Mouse (Mus musculus) ES-Bruce4 (cell line): ENCODE measurements around the gene Clec2g. TPM values are rescaled to one million over a fixed set of nuclear protein-coding genes. Genes with fewer than 3 reads are reported as not detected.
"Not testable (repeated sequence)": the region's sequence is repeated elsewhere in the genome, so short reads cannot be mapped to it uniquely, and the experiment has no call there.

ENCODE experiments used
- H3K27ac ChIP-seq: 2 replicates; pipeline ENCODE4 v1.5.1; 2012; ENCODE audit warnings: low read length, inconsistent platforms; ENCODE audit not compliant: insufficient read depth
- H3K27me3 ChIP-seq: 2 replicates; pipeline ENCODE4 v1.6.1; 2012; ENCODE audit warnings: mild to moderate bottlenecking, low read length, inconsistent platforms; ENCODE audit not compliant: control insufficient read depth, poor library complexity, insufficient read depth, severe bottlenecking
- H3K36me3 ChIP-seq: 2 replicates; pipeline ENCODE4 v1.6.1; 2012; ENCODE audit warnings: inconsistent platforms, mild to moderate bottlenecking, low read length, moderate library complexity; ENCODE audit not compliant: control insufficient read depth, poor library complexity, insufficient read depth, severe bottlenecking
- H3K4me1 ChIP-seq: one replicate; pipeline ENCODE4 v1.8.1; 2011; ENCODE audit warnings: low read length; ENCODE audit not compliant: control insufficient read depth, insufficient read depth
- H3K4me3 ChIP-seq: 2 replicates; pipeline ENCODE4 v1.5.1; 2011; ENCODE audit warnings: low read depth, mild to moderate bottlenecking, low read length
- H3K9ac ChIP-seq: 2 replicates; pipeline ENCODE4 v1.6.1; 2012; ENCODE audit warnings: low read depth, mild to moderate bottlenecking, inconsistent platforms; ENCODE audit not compliant: poor library complexity, severe bottlenecking
- H3K9me3 ChIP-seq: replicated peaks from 2 replicates; pipeline ENCODE4 v1.6.1; 2012; ENCODE audit warnings: mild to moderate bottlenecking, low read length, inconsistent platforms; ENCODE audit not compliant: control insufficient read depth, poor library complexity, insufficient read depth, severe bottlenecking
- CTCF ChIP-seq: IDR thresholded peaks from one replicate; pipeline ENCODE4 v1.8.1; 2011; ENCODE audit warnings: low read depth, low read length
- EP300 ChIP-seq: IDR thresholded peaks from 2 replicates; pipeline ENCODE4 v1.6.1; 2011; ENCODE audit warnings: low read depth, low read length; ENCODE audit not compliant: insufficient read depth
- POLR2A ChIP-seq: IDR thresholded peaks from one replicate; pipeline ENCODE4 v1.8.1; 2011; ENCODE audit warnings: low read length; ENCODE audit not compliant: insufficient read depth
- polyA plus RNA-seq: library from polyadenylated mRNA; stranded (reverse); fragments of >200 nt; gene quantifications from 2 replicates; pipeline ENCODE4 v1.2.4, GENCODE M21; 2011; ENCODE audit warnings: low read depth; ENCODE audit not compliant: missing spikeins, insufficient read depth, insufficient read length

Clec2g gene
- polyA plus RNA-seq, 1 experiment, result not detected

GRCm38 (mm10) chr6:128971394-128972039, 37.3 kb downstream of the Clec2g start:
- Histone ChIP-seq H3K9ac (no peak overlapping the region), H3K27ac (no peak overlapping the region), H3K36me3 (no peaks in the 10 kb centered on the region), H3K9me3 (peaks cover 14% of the 10 kb centered on the region), H3K4me1 (no peaks in the 10 kb centered on the region), H3K4me3 (no peak overlapping the region), H3K27me3 (no peaks in the 10 kb centered on the region)
- TF ChIP-seq POLR2A (no peak), CTCF (no peak), EP300 (no peak)

GRCm38 (mm10) chr6:128972156-128972555, 38.0 kb downstream of the Clec2g start:
- Histone ChIP-seq H3K9ac (no peak overlapping the region), H3K27me3 (no peaks in the 10 kb centered on the region), H3K4me3 (no peak overlapping the region), H3K9me3 (peaks cover 14% of the 10 kb centered on the region), H3K36me3 (no peaks in the 10 kb centered on the region), H3K4me1 (no peaks in the 10 kb centered on the region), H3K27ac (no peak overlapping the region)
- TF ChIP-seq EP300, result no peak
- no peak for TF ChIP-seq POLR2A
- TF ChIP-seq CTCF, result no peak

GRCm38 (mm10) chr6:128972687-128973438, 38.7 kb downstream of the Clec2g start:
- H3K27me3 ChIP-seq, result no peaks in the 10 kb centered on the region
- TF ChIP-seq EP300, result no peak
- no peak for TF ChIP-seq CTCF
- TF ChIP-seq POLR2A, result no peak
- H3K9ac ChIP-seq, result no peak overlapping the region
- H3K9me3 ChIP-seq, result peaks cover 14% of the 10 kb centered on the region
- H3K4me3 ChIP-seq, result no peak overlapping the region
- no peaks in the 10 kb centered on the region for H3K36me3 ChIP-seq
- H3K4me1 ChIP-seq, result no peaks in the 10 kb centered on the region
- H3K27ac ChIP-seq, result no peak overlapping the region

- Histone ChIP-seq H3K9me3 (peaks cover 14% of the 10 kb centered on the region), H3K36me3 (no peaks in the 10 kb centered on the region)
- TF ChIP-seq EP300, result no peak
- no peak for TF ChIP-seq POLR2A
- no peak for TF ChIP-seq CTCF
Measured at GRCm38 (mm10) chr6:128973439-128973697, 39.2 kb downstream of the Clec2g start.

GRCm38 (mm10) chr6:128974850-128975249, 40.7 kb downstream of the Clec2g start:
- not testable (repeated sequence) for H3K27me3 ChIP-seq, H3K36me3 ChIP-seq, H3K27ac ChIP-seq, H3K4me1 ChIP-seq, H3K4me3 ChIP-seq, H3K9ac ChIP-seq
- peaks cover 14% of the 10 kb centered on the region for H3K9me3 ChIP-seq

More at GRCm38 (mm10) chr6:128973439-128973697, 39.2 kb downstream of the Clec2g start:
- Histone ChIP-seq H3K27me3 (no peaks in the 10 kb centered on the region), H3K27ac (no peak overlapping the region), H3K4me1 (no peaks in the 10 kb centered on the region), H3K9ac (no peak overlapping the region), H3K4me3 (no peak overlapping the region)

- no peak for TF ChIP-seq EP300
- TF ChIP-seq POLR2A, result no peak
- TF ChIP-seq CTCF, result no peak
- H3K9me3 ChIP-seq, result peaks cover 5% of the 10 kb centered on the region
- no peaks in the 10 kb centered on the region for H3K4me1 ChIP-seq
- H3K9ac ChIP-seq, result no peak overlapping the region
- no peak overlapping the region for H3K4me3 ChIP-seq
- no peaks in the 10 kb centered on the region for H3K36me3 ChIP-seq
- no peaks in the 10 kb centered on the region for H3K27me3 ChIP-seq
- no peak overlapping the region for H3K27ac ChIP-seq
Measured at GRCm38 (mm10) chr6:128976194-128976593, 42.0 kb downstream of the Clec2g start.

- H3K27me3 ChIP-seq, H3K4me1 ChIP-seq, H3K36me3 ChIP-seq, H3K9ac ChIP-seq, H3K4me3 ChIP-seq, H3K27ac ChIP-seq, H3K9me3 ChIP-seq: not testable (repeated sequence)
Measured at GRCm38 (mm10) chr6:128981951-128982541, 47.9 kb downstream of the Clec2g start.
